Mouse (Mus musculus) gastrocnemius, postnatal 10 days (tissue): ENCODE results near the gene Nkd1. TPM values are rescaled to one million over a fixed set of nuclear protein-coding genes. Genes with fewer than 3 reads are reported as not detected.

Experiments
- DNase-seq: peaks from one replicate; pipeline ENCODE4 v3.0.0; 2021; ENCODE audit warnings: mixed read lengths
- long read RNA-seq, 2 experiments: library from polyadenylated mRNA; stranded (forward); transcript quantifications; one replicate each; pipeline ENCODE4 v2.0.0; 2021
- total RNA-seq, 2 experiments: library from RNA; stranded (reverse); gene quantifications; 2 replicates each; pipeline ENCODE4 v1.2.3; 2021

Gene Nkd1
- total RNA-seq = 1 to 10 TPM; 6.5 to 8.2 TPM
- long read RNA-seq, experiment 1, transcript Nkd1-201 (10 exons, 3,035 nt) = major isoform, 15 of 17 reads
- long read RNA-seq, experiment 1, partial matches to known transcripts = 1 of 17 reads
- long read RNA-seq, experiment 1, other reads (novel, unspliced or antisense) = 1 of 17 reads
- long read RNA-seq, experiment 2, transcript Nkd1-201 (10 exons, 3,035 nt) = major isoform, 7 of 10 reads
- long read RNA-seq, experiment 2, partial matches to known transcripts = 1 of 10 reads
- long read RNA-seq, experiment 2, other reads (novel, unspliced or antisense) = 2 of 10 reads

- peak; percentile 90 for DNase-seq
These were observed at the start of gene Nkd1 for GRCm38 (mm10) chr8:88520985-88521527. Nkd1 (plus strand) TSS chr8:88521354.

GRCm38 (mm10) chr8:88481290-88481689 is 39.9 kb upstream of the Nkd1 start:
- no peak for DNase-seq

- DNase-seq = no peak
These were observed 32.7 kb upstream of the Nkd1 start for GRCm38 (mm10) chr8:88488391-88488829.

GRCm38 (mm10) chr8:88494076-88494475 is 27.1 kb upstream of the Nkd1 start:
- DNase-seq = no peak

- DNase-seq = no peak
These were observed 25.9 kb upstream of the Nkd1 start for GRCm38 (mm10) chr8:88495071-88495805.

GRCm38 (mm10) chr8:88502143-88502542 is 19.0 kb upstream of the Nkd1 start:
- DNase-seq = no peak

GRCm38 (mm10) chr8:88506981-88507380 is 14.2 kb upstream of the Nkd1 start:
- no peak for DNase-seq

GRCm38 (mm10) chr8:88511061-88511460 is 10.1 kb upstream of the Nkd1 start:
- no peak for DNase-seq

- no peak for DNase-seq
These were observed 8.9 kb upstream of the Nkd1 start for GRCm38 (mm10) chr8:88512094-88512794.

GRCm38 (mm10) chr8:88518047-88518446 is 3.1 kb upstream of the Nkd1 start:
- DNase-seq = no peak

- DNase-seq = peak; percentile 40
These were observed 773 bp upstream of the Nkd1 start for GRCm38 (mm10) chr8:88520381-88520780.

GRCm38 (mm10) chr8:88521541-88522414 is 624 bp downstream of the Nkd1 start:
- no peak for DNase-seq

GRCm38 (mm10) chr8:88522433-88523030 is 1.4 kb downstream of the Nkd1 start:
- DNase-seq = no peak

- no peak for DNase-seq
These were observed 2.5 kb downstream of the Nkd1 start for GRCm38 (mm10) chr8:88523621-88524020.

GRCm38 (mm10) chr8:88524132-88524531 is 3.0 kb downstream of the Nkd1 start:
- DNase-seq = no peak

- no peak for DNase-seq
These were observed 3.7 kb downstream of the Nkd1 start for GRCm38 (mm10) chr8:88524851-88525250.

- DNase-seq = no peak
These were observed 5.1 kb downstream of the Nkd1 start for GRCm38 (mm10) chr8:88526296-88526695.

- DNase-seq = no peak
These were observed 7.0 kb downstream of the Nkd1 start for GRCm38 (mm10) chr8:88528186-88528585.

GRCm38 (mm10) chr8:88529798-88530197 is 8.6 kb downstream of the Nkd1 start:
- no peak for DNase-seq

- no peak for DNase-seq
These were observed 15.9 kb downstream of the Nkd1 start for GRCm38 (mm10) chr8:88537081-88537480.
